Mouse (Mus musculus): ENCODE data around the gene Fbxo2. TPM values are rescaled to one million over a fixed set of nuclear protein-coding genes. Genes with fewer than 3 reads are reported as not detected.

Fbxo2 gene
- polyA plus RNA-seq, 1 experiment: 0.85 TPM

- Histone ChIP-seq H3K4me3 (no peak overlapping the region), H3K36me3 (ENCODE audit: control insufficient read depth, insufficient read depth) (no peaks in the 10 kb centered on the region), H3K79me2 (ENCODE audit: control insufficient read depth, insufficient read depth) (no peaks in the 10 kb centered on the region), H3K4me2 (ENCODE audit: low read depth) (no peak overlapping the region), H3K27me3 (ENCODE audit: control insufficient read depth, insufficient read depth, insufficient read length) (peaks cover 11% of the 10 kb centered on the region), H3ac (ENCODE audit: control insufficient read depth, insufficient read length) (no peak overlapping the region)
- TF ChIP-seq CEBPB (IDR thresholded peaks at IDR 0.05; ENCODE audit: insufficient read depth, poor library complexity, severe bottlenecking): no peak
- TF ChIP-seq TCF3 (IDR thresholded peaks at IDR 0.05; ENCODE audit: insufficient read length, low read depth): no peak
- TF ChIP-seq USF1 (IDR thresholded peaks at IDR 0.05; ENCODE audit: low read depth): no peak
- TF ChIP-seq MYOG (IDR thresholded peaks at IDR 0.05; ENCODE audit: control insufficient read depth in 1 of 3, insufficient read depth in 1 of 3, insufficient read length in 2 of 3, low read depth in 2 of 3): no peak
- TF ChIP-seq E2F4 (IDR thresholded peaks at IDR 0.05; ENCODE audit: insufficient read depth): no peak
- no peak for TF ChIP-seq POLR2AphosphoS2 (IDR thresholded peaks at IDR 0.05; ENCODE audit: insufficient read length, low read depth)
These were observed 43.1 kb downstream of the Fbxo2 start for GRCm38 (mm10) chr4:148203557-148203956.

- H3ac ChIP-seq (ENCODE audit: control insufficient read depth, insufficient read length): no peak overlapping the region
- no peak overlapping the region for H3K4me3 ChIP-seq
- no peak overlapping the region for H3K4me2 ChIP-seq (ENCODE audit: low read depth)
- H3K36me3 ChIP-seq (ENCODE audit: control insufficient read depth, insufficient read depth): no peaks in the 10 kb centered on the region
- H3K79me2 ChIP-seq (ENCODE audit: control insufficient read depth, insufficient read depth): no peaks in the 10 kb centered on the region
- TF ChIP-seq CEBPB (IDR thresholded peaks at IDR 0.05; ENCODE audit: insufficient read depth, poor library complexity, severe bottlenecking): no peak
- TF ChIP-seq E2F4 (IDR thresholded peaks at IDR 0.05; ENCODE audit: insufficient read depth): no peak
- no peak for TF ChIP-seq TCF3 (IDR thresholded peaks at IDR 0.05; ENCODE audit: insufficient read length, low read depth)
- TF ChIP-seq MYOD1 (IDR thresholded peaks at IDR 0.05; ENCODE audit: control insufficient read depth in 1 of 3, insufficient read length in 2 of 3, low read depth in 2 of 3): no peak
- TF ChIP-seq USF1 (IDR thresholded peaks at IDR 0.05; ENCODE audit: low read depth): no peak
- TF ChIP-seq SRF (IDR thresholded peaks at IDR 0.05; ENCODE audit: control insufficient read depth, insufficient read length, low read depth): no peak
- no peak for TF ChIP-seq TCF12 (IDR thresholded peaks at IDR 0.05; ENCODE audit: insufficient read depth, poor library complexity, severe bottlenecking)
- no peak for TF ChIP-seq MYOG (IDR thresholded peaks at IDR 0.05; ENCODE audit: control insufficient read depth in 1 of 3, insufficient read depth in 1 of 3, insufficient read length in 2 of 3, low read depth in 2 of 3)
- no peak for TF ChIP-seq POLR2A (IDR thresholded peaks at IDR 0.05; ENCODE audit: insufficient read length, low read depth)
- TF ChIP-seq MAX (IDR thresholded peaks at IDR 0.05; ENCODE audit: low read depth): no peak
- TF ChIP-seq POLR2AphosphoS2 (IDR thresholded peaks at IDR 0.05; ENCODE audit: insufficient read length, low read depth): no peak
- TF ChIP-seq REST (IDR thresholded peaks at IDR 0.05; ENCODE audit: insufficient read depth, insufficient read length): no peak
- peaks cover 8% of the 10 kb centered on the region for H3K27me3 ChIP-seq (ENCODE audit: control insufficient read depth, insufficient read depth, insufficient read length)
These were observed 43.8 kb downstream of the Fbxo2 start for GRCm38 (mm10) chr4:148204061-148204872.

DNA sequence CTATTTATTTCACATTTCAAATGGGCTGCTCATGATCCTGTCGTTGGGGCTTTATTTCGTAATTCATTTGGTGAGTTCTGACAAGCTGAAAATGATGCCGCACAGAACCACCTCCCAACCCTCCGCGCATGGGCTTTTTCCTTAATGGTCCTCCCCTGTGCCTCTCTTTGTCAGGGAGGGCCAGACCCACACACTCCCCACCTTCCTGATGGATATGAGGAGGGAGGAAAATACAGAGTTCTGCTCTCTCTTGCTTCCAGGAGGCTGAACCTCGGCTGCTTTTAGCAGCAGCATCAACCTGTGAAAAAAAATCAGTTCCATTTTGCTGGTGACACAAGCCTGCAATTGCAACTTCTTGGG lies 44.4 kb downstream of the Fbxo2 start:
- no peak for TF ChIP-seq MAX (IDR thresholded peaks at IDR 0.05; ENCODE audit: low read depth)
- TF ChIP-seq CEBPB (IDR thresholded peaks at IDR 0.05; ENCODE audit: insufficient read depth, poor library complexity, severe bottlenecking): no peak
- TF ChIP-seq POLR2AphosphoS2 (IDR thresholded peaks at IDR 0.05; ENCODE audit: insufficient read length, low read depth): no peak
- no peak for TF ChIP-seq E2F4 (IDR thresholded peaks at IDR 0.05; ENCODE audit: insufficient read depth)
- no peak for TF ChIP-seq POLR2A (IDR thresholded peaks at IDR 0.05; ENCODE audit: insufficient read length, low read depth)
- no peak for TF ChIP-seq TCF3 (IDR thresholded peaks at IDR 0.05; ENCODE audit: insufficient read length, low read depth)
- TF ChIP-seq MYOD1 (IDR thresholded peaks at IDR 0.05; ENCODE audit: control insufficient read depth in 1 of 3, insufficient read length in 2 of 3, low read depth in 2 of 3): no peak
- no peak for TF ChIP-seq REST (IDR thresholded peaks at IDR 0.05; ENCODE audit: insufficient read depth, insufficient read length)
- TF ChIP-seq USF1 (IDR thresholded peaks at IDR 0.05; ENCODE audit: low read depth): no peak
- TF ChIP-seq MYOG (IDR thresholded peaks at IDR 0.05; ENCODE audit: control insufficient read depth in 1 of 3, insufficient read depth in 1 of 3, insufficient read length in 2 of 3, low read depth in 2 of 3): no peak
- no peak for TF ChIP-seq TCF12 (IDR thresholded peaks at IDR 0.05; ENCODE audit: insufficient read depth, poor library complexity, severe bottlenecking)
- no peak for TF ChIP-seq SRF (IDR thresholded peaks at IDR 0.05; ENCODE audit: control insufficient read depth, insufficient read length, low read depth)
- Histone ChIP-seq H3K27me3 (ENCODE audit: control insufficient read depth, insufficient read depth, insufficient read length) (peaks cover 11% of the 10 kb centered on the region), H3K4me2 (ENCODE audit: low read depth) (no peak overlapping the region), H3ac (ENCODE audit: control insufficient read depth, insufficient read length) (no peak overlapping the region), H3K36me3 (ENCODE audit: control insufficient read depth, insufficient read depth) (no peaks in the 10 kb centered on the region), H3K79me2 (ENCODE audit: control insufficient read depth, insufficient read depth) (no peaks in the 10 kb centered on the region), H3K4me3 (no peak overlapping the region)

DNA sequence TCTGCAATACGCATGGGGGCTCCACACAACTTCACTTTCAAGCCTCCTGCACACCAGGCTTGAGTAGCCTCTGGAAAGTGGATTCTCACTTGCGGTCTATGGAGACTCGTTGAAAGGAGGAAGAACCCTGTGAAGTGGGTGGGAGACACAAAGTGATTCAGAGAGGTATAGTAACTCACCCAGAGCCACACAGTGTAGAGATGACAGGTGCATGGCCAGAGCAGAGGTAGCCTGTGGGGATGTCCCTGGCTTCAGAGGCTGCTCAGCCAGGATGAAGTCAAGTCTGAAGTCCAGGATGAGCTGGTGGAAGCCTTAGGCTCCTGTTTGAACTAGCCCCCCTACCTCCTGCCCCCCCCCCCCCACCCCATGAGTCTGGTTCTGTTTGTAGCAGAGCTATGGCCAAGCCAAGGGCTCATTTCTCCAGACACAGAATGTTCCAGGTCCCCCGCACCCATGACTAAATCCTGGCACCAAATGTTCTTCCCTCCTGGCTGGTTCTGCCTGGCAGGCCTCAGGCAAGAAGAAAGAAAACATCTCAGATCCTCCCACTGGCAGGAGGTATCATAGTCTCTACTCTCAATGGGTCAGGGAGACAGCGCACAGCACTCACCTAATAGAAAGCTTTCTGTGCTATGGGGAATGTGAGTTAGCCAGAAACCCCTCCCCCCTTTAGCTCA lies 54.2 kb downstream of the Fbxo2 start:
- Histone ChIP-seq H3K36me3 (ENCODE audit: control insufficient read depth, insufficient read depth) (no peaks in the 10 kb centered on the region), H3ac (ENCODE audit: control insufficient read depth, insufficient read length) (no peak overlapping the region), H3K4me2 (ENCODE audit: low read depth) (no peak overlapping the region), H3K27me3 (ENCODE audit: control insufficient read depth, insufficient read depth, insufficient read length) (peaks cover 25% of the 10 kb centered on the region), H3K4me3 (no peak overlapping the region), H3K79me2 (ENCODE audit: control insufficient read depth, insufficient read depth) (no peaks in the 10 kb centered on the region)
- TF ChIP-seq MAX (IDR thresholded peaks at IDR 0.05; ENCODE audit: low read depth) (no peak), CEBPB (IDR thresholded peaks at IDR 0.05; ENCODE audit: insufficient read depth, poor library complexity, severe bottlenecking) (no peak), SRF (IDR thresholded peaks at IDR 0.05; ENCODE audit: control insufficient read depth, insufficient read length, low read depth) (no peak), TCF12 (IDR thresholded peaks at IDR 0.05; ENCODE audit: insufficient read depth, poor library complexity, severe bottlenecking) (no peak), E2F4 (IDR thresholded peaks at IDR 0.05; ENCODE audit: insufficient read depth) (no peak), MYOG (IDR thresholded peaks at IDR 0.05; ENCODE audit: control insufficient read depth in 1 of 3, insufficient read depth in 1 of 3, insufficient read length in 2 of 3, low read depth in 2 of 3) (no peak), REST (IDR thresholded peaks at IDR 0.05; ENCODE audit: insufficient read depth, insufficient read length) (no peak), TCF3 (IDR thresholded peaks at IDR 0.05; ENCODE audit: insufficient read length, low read depth) (no peak), MYOD1 (IDR thresholded peaks at IDR 0.05; ENCODE audit: control insufficient read depth in 1 of 3, insufficient read length in 2 of 3, low read depth in 2 of 3) (no peak), POLR2A (IDR thresholded peaks at IDR 0.05; ENCODE audit: insufficient read length, low read depth) (no peak), POLR2AphosphoS2 (IDR thresholded peaks at IDR 0.05; ENCODE audit: insufficient read length, low read depth) (no peak), USF1 (IDR thresholded peaks at IDR 0.05; ENCODE audit: low read depth) (no peak)
